Mouse (Mus musculus): ENCODE measurements at regions not wholly inside any gene's neighbourhood (a gene's known extent, or its start where the extent isn't known, plus 50 kb on each side); places are given as distances from the start of the nearest gene placed in this dataset.

- DNase-seq (ENCODE audit: low spot score) (no peak), ATAC-seq (ENCODE audit: insufficient read depth, low read depth) (no peak)
- Histone ChIP-seq H3K4me1 (ENCODE audit: control insufficient read depth, insufficient read depth) (no peaks in the 10 kb centered on the region), H3K4me3 (ENCODE audit: low read depth, low read length) (no peak overlapping the region), H3K9ac (replicated peaks; ENCODE audit: low read depth, low read length) (no peak overlapping the region), H3K27ac (ENCODE audit: low read depth) (no peak overlapping the region), H3K9me3 (replicated peaks; ENCODE audit: control insufficient read depth, low read length) (no peaks in the 10 kb centered on the region), H3K36me3 (replicated peaks; ENCODE audit: control insufficient read depth, insufficient read depth, low read length) (no peaks in the 10 kb centered on the region), H3K4me2 (ENCODE audit: low read depth, low read length) (no peak overlapping the region), H3K27me3 (ENCODE audit: control insufficient read depth, insufficient read depth, low read length) (no peaks in the 10 kb centered on the region)
- 67% methylated on average over 2 of the region's 2 CpGs for WGBS
- TF ChIP-seq EP300 (IDR thresholded peaks at IDR 0.05; ENCODE audit: low read depth) (no peak), CTCF (IDR thresholded peaks at IDR 0.05; ENCODE audit: low read depth) (no peak)
Observed at GRCm38 (mm10) chr7:36473532-36473931, 224.4 kb upstream of the Tshz3 start.

- Histone ChIP-seq H3K9me3 (replicated peaks; ENCODE audit: control insufficient read depth, low read length) (no peaks in the 10 kb centered on the region), H3K4me1 (ENCODE audit: control insufficient read depth, insufficient read depth) (no peaks in the 10 kb centered on the region), H3K36me3 (replicated peaks; ENCODE audit: control insufficient read depth, insufficient read depth, low read length) (no peaks in the 10 kb centered on the region), H3K4me2 (ENCODE audit: low read depth, low read length) (no peak overlapping the region), H3K9ac (replicated peaks; ENCODE audit: low read depth, low read length) (no peak overlapping the region), H3K27ac (ENCODE audit: low read depth) (no peak overlapping the region), H3K4me3 (ENCODE audit: low read depth, low read length) (no peak overlapping the region), H3K27me3 (ENCODE audit: control insufficient read depth, insufficient read depth, low read length) (no peaks in the 10 kb centered on the region)
- TF ChIP-seq CTCF (IDR thresholded peaks at IDR 0.05; ENCODE audit: low read depth) (no peak), EP300 (IDR thresholded peaks at IDR 0.05; ENCODE audit: low read depth) (no peak)
- DNase-seq (ENCODE audit: low spot score) (no peak), ATAC-seq (ENCODE audit: insufficient read depth, low read depth) (no peak)
- 79% methylated on average over 4 of the region's 4 CpGs for WGBS
Observed at GRCm38 (mm10) chr7:36476434-36476833, 221.5 kb upstream of the Tshz3 start.

- ATAC-seq (ENCODE audit: insufficient read depth, low read depth) = no peak
- H3K4me2 ChIP-seq (ENCODE audit: low read depth, low read length) = no peak overlapping the region
- no peak for TF ChIP-seq EP300 (IDR thresholded peaks at IDR 0.05; ENCODE audit: low read depth)
- TF ChIP-seq CTCF (IDR thresholded peaks at IDR 0.05; ENCODE audit: low read depth) = no peak
- no peaks in the 10 kb centered on the region for H3K4me1 ChIP-seq (ENCODE audit: control insufficient read depth, insufficient read depth)
- no peak for DNase-seq (ENCODE audit: low spot score)
- H3K9ac ChIP-seq (replicated peaks; ENCODE audit: low read depth, low read length) = no peak overlapping the region
- H3K27me3 ChIP-seq (ENCODE audit: control insufficient read depth, insufficient read depth, low read length) = no peaks in the 10 kb centered on the region
- 82% methylated on average over 22 of the region's 22 CpGs for WGBS
- H3K36me3 ChIP-seq (replicated peaks; ENCODE audit: control insufficient read depth, insufficient read depth, low read length) = no peaks in the 10 kb centered on the region
- H3K4me3 ChIP-seq (ENCODE audit: low read depth, low read length) = no peak overlapping the region
- H3K9me3 ChIP-seq (replicated peaks; ENCODE audit: control insufficient read depth, low read length) = no peaks in the 10 kb centered on the region
- H3K27ac ChIP-seq (ENCODE audit: low read depth) = no peak overlapping the region
Observed at GRCm38 (mm10) chr7:36476851-36477644, 220.9 kb upstream of the Tshz3 start.

GRCm38 (mm10) chr7:36488155-36488554 lies 209.8 kb upstream of the Tshz3 start:
- Histone ChIP-seq H3K36me3 (replicated peaks; ENCODE audit: control insufficient read depth, insufficient read depth, low read length) (no peaks in the 10 kb centered on the region), H3K27me3 (ENCODE audit: control insufficient read depth, insufficient read depth, low read length) (no peaks in the 10 kb centered on the region), H3K4me1 (ENCODE audit: control insufficient read depth, insufficient read depth) (no peaks in the 10 kb centered on the region), H3K9ac (replicated peaks; ENCODE audit: low read depth, low read length) (no peak overlapping the region), H3K4me3 (ENCODE audit: low read depth, low read length) (no peak overlapping the region), H3K4me2 (ENCODE audit: low read depth, low read length) (no peak overlapping the region), H3K27ac (ENCODE audit: low read depth) (no peak overlapping the region), H3K9me3 (replicated peaks; ENCODE audit: control insufficient read depth, low read length) (no peaks in the 10 kb centered on the region)
- ATAC-seq (ENCODE audit: insufficient read depth, low read depth) = no peak
- TF ChIP-seq EP300 (IDR thresholded peaks at IDR 0.05; ENCODE audit: low read depth) = no peak
- no peak for TF ChIP-seq CTCF (IDR thresholded peaks at IDR 0.05; ENCODE audit: low read depth)
- WGBS = 82% methylated on average over 9 of the region's 9 CpGs
- DNase-seq (ENCODE audit: low spot score) = no peak

GRCm38 (mm10) chr7:36491173-36491581 lies 206.7 kb upstream of the Tshz3 start:
- Histone ChIP-seq H3K27me3 (ENCODE audit: control insufficient read depth, insufficient read depth, low read length) (no peaks in the 10 kb centered on the region), H3K9me3 (replicated peaks; ENCODE audit: control insufficient read depth, low read length) (no peaks in the 10 kb centered on the region), H3K27ac (ENCODE audit: low read depth) (no peak overlapping the region), H3K4me3 (ENCODE audit: low read depth, low read length) (no peak overlapping the region), H3K9ac (replicated peaks; ENCODE audit: low read depth, low read length) (no peak overlapping the region), H3K4me2 (ENCODE audit: low read depth, low read length) (no peak overlapping the region), H3K4me1 (ENCODE audit: control insufficient read depth, insufficient read depth) (no peaks in the 10 kb centered on the region), H3K36me3 (replicated peaks; ENCODE audit: control insufficient read depth, insufficient read depth, low read length) (no peaks in the 10 kb centered on the region)
- DNase-seq (ENCODE audit: low spot score) = no peak
- no peak for ATAC-seq (ENCODE audit: insufficient read depth, low read depth)
- TF ChIP-seq CTCF (IDR thresholded peaks at IDR 0.05; ENCODE audit: low read depth) (no peak), EP300 (IDR thresholded peaks at IDR 0.05; ENCODE audit: low read depth) (no peak)
- 66% methylated on average over 10 of the region's 10 CpGs for WGBS

All from heart, postnatal 0 days (tissue).